Mouse (Mus musculus) CD4-positive, CD25-positive, alpha-beta regulatory T cell, adult 2 months (primary cell): ENCODE results near the gene Zdhhc7.

Source experiments
- DNase-seq: peaks from one replicate; pipeline ENCODE4 v3.0.0-alpha.2; 2012; ENCODE audit warnings: low read depth, low spot score

Gene Zdhhc7

DNA sequence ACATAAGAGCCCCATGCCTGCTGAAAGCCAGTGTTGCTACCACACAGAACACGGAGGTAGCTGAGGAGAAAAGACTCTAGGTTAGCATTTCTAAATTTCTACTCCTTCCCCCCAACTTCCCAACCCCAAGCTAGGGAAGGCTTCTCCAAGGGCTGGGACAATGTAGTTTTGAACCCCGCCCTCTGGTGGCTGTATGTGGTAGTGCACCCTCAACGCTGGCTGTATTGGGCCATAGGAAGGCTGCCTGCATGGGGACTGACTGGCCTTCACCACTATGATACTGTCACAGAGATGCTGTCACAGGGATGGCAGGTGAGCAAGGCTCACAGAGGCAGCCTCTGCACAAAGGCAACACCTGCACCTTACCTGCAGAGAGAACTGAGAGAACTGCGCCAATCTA is 29.6 kb downstream of the Zdhhc7 start:
- peak; percentile 81 for DNase-seq

DNA sequence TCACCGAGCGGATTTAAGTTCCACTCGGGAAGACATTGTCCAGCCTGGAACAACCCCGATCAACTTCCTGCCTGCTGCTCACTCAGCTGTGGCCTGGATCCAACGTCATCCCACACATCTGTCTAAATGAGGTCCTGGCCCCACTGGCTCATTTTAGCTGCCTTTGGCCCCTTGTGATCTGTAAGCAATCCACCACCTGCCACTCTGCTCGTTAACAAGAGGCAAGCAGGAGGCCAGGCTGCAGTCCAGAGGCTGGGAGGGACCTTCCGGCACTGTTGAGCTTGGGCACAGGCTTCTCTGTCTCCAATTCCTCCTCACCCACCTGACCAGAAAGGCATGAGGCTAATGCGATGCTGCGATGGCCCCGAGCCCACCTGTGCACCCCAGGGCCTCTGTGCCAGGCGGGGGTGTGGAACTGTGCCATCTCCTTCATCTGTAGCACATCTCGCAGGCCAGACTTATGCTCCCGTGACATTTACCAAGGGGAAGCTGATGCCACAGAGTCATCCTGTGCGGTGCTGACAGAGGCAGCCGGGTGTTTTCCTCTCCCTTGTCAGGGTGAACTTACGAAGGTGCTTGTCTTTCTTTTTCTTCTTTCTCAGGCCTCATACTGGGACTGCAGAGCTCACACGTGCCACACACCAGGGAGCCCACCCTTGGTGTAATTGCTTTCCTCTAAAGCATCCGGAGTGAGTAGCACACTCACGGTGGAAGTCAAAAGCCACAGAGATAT is 33.2 kb downstream of the Zdhhc7 start:
- peak; percentile 68 for DNase-seq

DNA sequence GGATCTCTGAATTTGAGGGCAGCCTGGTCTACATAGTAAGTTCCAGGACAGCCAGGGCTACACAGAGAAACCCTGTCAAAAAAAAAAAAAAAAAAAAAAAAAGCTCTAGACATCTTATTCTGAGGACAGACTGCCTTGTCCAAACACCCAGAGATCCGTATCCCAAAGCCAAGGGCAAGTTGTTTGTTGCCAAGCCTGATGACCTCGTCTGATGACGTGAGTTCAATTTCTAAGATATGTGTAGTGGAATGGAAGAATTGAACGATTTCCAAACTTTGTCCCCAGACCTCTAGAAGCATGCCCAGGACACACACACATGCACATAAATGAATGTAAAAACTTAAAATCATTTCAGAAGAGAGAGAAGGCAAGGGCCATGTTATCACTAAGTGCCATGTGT is 35.1 kb downstream of the Zdhhc7 start:
- no peak for DNase-seq

DNA sequence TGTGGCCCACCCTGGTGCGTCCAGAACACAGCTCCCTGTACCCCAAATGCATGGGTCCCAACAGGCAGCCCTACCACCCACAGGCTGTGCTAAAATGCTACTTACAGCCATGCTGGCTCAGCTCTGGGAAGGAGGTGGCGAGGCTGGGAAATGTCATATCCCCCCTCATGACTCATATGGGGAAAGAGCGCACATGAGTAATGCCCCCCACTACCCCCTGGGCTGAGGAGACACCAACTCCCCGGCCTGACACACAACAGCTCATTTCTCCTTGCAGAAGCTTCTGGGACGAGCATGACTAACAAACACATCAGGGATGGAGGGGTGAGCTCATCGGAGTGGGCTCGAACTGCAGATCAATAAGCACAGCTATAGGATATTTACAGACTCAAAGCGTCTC is 35.7 kb downstream of the Zdhhc7 start:
- no peak for DNase-seq

DNA sequence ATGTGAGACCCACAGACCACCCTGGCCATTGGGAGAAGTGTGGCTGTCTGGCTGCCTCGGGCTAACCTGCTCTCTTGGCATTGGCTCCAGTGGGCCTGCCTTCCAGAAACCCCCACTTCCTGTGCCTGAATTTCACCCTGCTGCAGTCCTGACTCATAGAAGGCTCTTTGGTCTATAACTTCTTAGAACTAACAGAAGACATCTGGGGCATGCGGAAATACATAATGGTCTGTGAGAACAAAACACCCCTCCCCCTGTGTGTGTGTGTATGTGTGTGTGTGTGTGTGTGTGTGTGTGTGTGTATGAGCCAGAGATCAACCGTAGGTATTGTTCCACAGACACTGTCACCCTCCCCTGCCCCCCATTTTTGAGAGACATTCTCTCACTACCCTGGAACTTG is 38.0 kb downstream of the Zdhhc7 start:
- peak; percentile 74 for DNase-seq

DNA sequence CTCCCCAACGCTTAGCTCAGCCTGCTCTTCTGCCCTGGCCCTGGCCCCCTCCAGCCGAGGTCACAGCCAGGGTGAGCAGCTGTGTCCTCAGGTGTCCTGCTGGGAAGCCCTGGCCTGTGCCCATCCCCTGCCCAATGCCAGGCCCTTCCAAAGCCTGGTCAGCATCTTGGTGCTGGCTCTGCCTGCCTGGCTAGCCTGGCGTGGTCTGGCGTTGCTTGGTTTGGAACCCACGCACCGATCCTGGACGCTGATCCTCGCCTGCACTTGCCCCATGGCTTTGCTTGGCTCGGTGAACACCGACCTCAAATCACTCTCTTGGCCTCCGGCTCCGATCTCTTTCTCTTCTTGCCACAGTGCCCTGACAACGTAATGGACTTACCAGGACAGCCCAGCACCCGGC is 38.5 kb downstream of the Zdhhc7 start:
- no peak for DNase-seq

DNA sequence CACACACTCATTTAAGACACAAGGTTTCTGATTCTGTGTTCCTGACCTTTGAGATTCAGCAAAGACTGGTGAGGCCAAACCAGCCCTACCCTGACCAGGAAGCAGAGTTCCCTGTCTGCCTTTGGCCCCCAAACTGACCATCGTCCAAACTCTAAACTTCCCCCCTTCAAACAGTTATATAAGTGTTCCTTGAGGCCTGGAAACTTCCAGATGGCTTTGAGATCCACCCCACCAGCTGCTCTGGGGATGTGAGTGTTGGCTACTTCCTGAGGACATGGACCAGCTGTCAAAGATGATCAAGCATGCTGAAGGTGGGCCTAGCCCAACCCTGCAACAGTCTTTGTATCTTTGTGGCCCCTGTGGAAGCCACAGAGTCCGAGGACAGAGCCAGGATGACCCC is 44.2 kb downstream of the Zdhhc7 start:
- no peak for DNase-seq

DNA sequence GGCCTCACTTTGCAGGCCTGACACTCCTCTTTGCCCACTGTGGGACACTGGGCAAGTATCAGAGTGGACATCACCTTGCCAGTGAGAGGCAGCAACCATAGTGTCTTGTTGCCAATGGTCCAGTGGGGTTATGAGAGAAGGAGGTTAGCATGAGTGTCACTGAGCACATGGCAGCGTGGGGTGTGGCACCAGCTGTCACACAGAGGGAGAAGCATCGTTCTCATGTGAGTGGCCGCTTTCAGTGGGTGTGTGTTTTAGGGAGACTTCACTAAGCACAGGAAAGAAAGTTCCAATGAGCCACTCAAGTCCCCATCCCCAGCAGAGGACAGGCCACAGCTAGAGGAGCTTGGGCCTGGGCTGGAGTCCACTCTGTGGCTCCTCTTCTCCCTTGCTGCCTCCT is 46.4 kb downstream of the Zdhhc7 start:
- no peak for DNase-seq

DNA sequence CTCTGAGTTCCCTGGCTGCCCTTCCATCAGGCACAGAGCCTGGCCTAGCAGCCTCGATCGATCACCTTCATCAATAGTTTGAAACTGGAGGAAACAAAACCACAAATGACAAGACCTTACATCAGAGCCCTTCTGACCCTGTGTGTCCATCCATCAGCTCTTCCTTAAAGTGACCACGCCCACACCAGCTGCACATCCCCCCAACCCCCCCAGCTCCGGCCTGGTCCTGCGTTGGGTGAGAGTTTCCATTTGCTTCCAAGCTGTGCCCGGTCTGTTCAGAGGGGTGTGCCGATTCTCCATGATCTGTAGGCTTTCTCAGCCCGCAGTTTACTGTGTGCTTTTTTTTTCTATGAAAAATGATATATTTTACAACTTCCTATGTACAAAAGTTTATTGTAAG is 49.0 kb downstream of the Zdhhc7 start:
- no peak for DNase-seq

DNA sequence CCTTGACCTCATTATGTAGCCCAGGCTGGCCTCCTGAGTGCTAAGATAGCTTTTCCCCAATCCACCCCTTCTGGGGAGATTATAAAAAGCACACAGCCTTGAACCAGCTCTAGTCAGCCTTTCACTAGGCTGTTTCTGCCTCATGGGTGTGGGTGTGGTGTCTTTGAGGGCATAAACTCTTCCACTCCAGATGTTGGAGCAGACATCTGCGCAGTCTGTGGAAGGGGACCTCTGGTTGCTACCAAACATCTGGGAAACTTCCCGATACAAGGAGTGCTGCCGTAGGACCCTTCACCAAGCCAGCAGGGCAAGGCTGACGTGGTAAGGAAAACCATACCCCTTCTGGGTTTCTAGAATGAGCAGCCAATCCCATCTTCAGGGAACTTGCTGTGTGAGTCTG is 49.4 kb downstream of the Zdhhc7 start:
- DNase-seq, result no peak

DNA sequence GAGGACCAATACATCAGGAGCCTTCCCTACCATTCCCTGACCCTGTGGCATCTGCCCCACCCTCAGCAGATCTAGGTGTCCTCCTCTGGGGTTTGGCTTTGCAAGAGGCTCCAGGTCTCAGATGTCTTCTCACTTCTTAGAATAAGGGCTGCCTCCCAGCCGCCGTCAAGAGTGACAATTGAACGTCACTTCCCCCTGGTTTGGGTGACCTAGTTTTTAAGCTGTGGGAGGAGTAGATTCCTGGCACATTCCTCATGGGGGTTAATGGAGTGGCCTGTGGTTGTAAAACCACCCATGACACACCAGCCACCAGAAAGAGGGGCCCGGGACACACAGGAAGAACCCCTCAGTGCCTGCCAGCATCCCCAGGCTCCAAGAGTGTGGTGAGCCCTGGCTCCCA is 50.3 kb downstream of the Zdhhc7 start:
- DNase-seq, result peak; percentile 42

DNA sequence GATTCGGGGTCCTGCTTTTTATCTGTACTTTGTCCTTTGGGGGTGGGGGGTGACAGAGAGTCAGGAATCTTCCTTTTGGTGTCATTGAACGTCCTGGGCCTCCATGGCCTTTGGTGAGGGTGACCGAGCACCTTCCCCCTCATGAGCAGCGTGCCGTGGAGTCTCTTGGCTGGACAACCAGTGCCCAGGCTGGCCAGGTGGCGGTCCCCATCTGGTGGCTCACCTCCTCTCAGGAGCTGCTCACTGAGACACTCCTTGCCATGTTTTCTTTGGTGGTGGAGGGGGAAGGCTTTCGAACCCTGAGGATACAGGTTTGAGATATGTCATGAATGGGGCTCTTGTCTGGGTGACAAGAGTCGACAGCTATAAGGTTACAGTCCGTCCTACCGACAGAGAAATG is 50.9 kb downstream of the Zdhhc7 start:
- DNase-seq, result no peak

DNA sequence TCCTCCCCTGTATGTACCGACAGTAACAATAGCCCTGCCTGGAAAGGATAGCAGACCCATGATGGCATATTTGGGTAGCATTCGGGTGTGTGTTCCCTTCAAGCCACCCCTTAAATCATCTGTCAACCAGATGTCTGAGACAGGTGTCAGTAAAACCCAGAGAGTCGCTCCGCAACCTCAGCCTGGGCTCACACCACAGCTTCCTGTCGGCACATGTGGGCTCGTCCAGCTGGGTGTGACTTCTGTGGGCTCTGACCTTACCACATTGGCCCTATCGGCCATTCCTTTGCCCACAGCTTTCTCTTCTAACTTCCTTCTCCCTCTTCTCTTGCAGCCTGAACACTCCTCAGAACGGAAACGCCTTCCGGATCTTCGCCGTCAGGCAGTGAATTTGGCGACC is 51.3 kb downstream of the Zdhhc7 start:
- peak; percentile 53 for DNase-seq

DNA sequence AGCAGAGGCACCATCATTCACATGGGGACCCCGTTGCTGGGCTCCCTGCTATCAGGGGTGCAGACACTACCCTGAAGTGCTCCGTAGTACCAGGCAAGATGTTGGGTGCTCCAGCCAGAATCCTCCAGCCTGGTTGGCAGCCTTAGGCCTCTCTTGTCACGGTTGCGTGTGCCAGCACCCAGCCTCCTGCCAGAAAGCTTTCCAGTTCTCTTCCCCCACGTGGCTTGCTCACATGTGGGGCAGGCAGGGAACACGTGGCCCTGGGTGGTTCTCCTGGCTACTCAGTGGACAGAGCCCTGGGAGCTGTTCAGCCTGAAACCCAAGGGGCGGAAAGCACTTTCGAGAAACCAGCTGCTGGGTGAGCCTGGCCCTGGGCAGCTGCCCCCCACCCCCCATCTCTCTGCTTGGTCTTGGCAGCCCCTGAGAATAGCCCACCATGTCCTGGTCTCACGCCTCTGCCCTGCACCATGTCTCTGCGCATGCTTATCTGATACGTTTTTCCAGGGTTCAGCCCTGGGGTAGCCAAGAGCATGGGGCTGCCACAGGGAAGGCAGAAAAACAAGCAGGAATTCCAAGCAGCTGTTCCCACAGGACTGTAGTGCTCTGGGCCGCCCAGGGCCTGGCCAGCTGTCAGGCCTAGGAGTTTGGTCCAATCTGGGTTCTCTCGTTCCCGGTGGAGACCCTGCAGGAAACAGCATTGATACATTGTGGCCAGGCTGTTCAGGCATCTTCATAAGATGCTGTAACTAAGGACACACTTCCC is 54.8 kb downstream of the Zdhhc7 start:
- DNase-seq, result no peak

DNA sequence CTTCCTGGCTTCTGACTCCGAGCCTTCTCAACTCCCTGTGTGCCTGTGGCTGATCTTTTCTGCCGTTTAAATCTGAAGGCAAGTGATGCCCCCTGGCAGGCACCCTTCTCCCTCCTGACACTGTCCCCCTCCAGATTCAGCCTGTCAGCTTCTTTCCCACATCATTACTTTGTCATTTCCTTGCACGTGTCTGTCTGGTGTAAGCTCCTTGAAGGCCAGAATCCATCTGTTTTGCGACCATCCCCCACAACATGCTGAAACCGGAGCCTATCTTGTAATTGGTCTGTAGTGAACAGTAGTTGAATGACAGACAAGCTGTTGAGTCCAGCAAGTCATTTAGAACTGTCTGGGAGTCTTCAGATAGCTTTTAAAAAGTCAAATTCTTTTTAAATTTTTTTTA is 55.8 kb downstream of the Zdhhc7 start:
- no peak for DNase-seq

DNA sequence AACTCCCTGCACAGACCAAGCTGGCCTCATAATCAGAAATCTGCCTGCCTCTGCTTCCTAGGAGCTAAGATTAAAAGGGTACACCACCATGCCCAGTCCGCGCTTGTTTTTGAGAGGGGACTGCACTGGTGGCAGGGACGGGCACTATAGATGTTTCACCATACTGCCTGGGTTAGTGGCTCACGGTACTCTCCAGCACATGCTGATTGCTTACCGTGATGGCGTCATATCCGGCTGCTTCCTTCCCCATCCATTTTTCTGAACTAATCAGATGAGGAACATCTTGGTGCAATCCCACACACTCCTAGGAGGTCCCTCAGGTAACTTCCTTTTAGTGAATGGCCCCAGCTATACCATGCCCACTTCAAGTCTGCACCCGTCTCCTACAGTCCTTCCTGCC is 56.4 kb downstream of the Zdhhc7 start:
- DNase-seq, result no peak

DNA sequence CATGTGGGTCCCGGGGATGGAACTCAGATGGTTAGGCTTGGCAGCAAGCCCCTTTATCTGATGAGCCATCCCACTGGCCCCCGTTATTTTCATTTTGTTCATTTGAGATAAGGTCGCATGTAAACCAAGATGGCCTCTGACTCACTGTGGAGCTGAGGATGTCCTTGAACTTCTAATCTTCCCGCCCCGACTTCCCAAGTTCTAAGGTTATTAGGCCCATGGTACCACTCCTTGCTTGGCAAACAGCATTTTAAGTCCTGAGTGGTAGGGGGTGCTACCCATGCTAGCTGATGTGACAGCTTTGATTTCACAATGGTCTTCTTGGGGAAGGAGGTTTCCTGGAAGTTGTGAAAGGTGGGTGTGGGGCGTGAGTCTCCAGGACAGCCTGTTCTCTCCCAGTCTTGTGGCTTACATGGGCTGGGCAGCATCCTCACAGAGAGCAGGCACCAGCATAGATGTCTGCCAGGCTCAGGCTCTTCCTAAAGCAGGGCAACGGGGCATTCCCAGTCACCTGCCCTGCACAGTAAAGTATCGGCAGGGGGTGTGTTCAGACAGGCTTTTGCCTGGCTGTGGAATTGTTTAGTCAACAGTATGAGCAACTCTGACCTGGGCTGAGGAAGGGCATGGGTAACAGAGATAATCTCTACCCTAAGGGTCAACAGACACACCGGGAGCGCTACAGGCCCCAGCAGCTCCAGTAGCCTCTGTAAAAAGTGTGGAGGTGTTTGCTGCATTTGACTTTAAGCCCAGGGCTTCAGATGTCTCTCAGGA is 58.6 kb downstream of the Zdhhc7 start:
- DNase-seq, result no peak

DNA sequence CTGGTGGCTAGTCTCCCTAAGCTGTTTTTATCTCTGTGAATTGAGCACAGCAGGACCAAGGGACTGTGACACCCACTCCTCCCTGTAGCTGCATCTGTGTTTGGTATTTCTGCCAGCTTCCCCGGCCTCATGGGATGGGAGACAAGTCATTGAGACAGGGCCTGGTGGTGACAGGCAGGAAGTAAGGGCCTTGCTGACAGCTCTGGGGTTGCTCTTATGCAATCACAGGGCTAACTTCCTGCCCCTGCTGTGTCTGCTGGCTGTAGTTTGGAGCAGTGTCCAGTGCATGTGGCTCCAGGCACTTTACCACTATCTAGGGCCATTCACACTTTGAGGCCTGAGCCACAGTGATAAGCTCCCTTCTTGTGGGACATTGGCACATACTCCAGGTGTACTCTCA is 60.4 kb downstream of the Zdhhc7 start:
- no peak for DNase-seq

DNA sequence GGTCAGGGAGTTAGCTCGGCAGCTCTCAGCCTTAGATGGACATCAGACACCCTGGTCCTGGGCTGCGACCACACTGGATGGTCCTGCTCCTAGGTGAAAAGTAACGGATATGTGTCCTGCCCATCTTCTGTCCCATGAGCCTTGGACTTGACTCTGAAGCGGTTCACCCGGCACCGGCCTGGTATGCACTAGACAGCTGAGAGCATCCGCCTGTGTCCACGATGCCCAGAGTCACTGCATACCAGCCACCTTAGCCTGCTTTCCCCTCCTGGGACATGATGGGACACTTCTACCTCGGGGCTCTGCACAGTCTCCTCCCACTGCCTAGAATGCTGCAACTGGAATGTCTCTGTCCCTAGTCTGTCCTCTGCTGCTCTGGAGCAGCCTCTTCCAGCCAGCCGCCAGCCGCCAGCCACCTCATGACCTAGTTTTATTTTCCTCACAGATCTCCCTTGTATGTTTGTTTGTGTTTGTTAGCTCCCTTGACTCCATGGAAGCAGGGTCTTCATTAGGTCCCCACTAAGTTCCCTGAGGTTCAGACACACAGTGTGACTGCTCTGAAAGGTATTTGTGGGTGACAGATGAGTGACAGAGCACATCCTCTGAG is 61.9 kb downstream of the Zdhhc7 start:
- no peak for DNase-seq

DNA sequence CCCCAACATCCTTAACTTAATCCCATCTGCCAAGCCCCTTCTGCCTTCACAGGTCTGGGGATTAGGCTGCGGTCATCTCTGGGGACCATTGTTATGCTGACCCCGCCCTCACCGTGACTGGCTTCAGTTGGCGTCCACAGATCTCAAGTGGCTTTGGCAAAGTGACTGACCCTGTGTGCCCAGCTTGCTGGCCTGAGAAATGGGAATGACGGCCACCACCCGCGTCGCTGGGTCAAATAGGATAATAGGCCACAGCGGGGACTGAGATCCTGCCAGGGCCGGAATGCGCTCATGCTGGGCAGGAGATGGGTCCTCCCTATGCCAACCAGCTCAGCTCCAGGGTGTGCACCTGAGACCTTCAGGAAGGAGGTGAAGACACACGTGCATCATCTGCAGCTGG is 62.5 kb downstream of the Zdhhc7 start:
- no peak for DNase-seq

DNA sequence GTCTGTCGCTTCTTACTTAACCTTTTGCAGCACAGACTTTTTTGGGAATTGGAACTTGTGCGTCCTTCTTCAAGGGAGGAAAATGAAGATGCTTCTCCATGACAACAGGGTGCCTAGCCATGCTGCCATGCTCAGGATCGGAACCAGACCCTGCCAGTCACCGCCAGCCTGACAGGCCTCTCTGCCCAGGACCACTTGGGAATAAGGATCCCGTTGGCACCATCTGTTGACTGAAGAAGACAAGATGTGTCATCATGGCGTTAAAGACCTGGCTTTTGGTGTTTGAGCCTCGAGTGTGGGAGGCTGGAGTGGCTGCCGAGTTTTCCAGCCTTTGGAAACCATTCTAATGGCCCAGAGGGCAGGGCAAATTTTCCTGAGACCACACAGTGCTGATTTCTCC is 63.7 kb downstream of the Zdhhc7 start:
- DNase-seq, result no peak

DNA sequence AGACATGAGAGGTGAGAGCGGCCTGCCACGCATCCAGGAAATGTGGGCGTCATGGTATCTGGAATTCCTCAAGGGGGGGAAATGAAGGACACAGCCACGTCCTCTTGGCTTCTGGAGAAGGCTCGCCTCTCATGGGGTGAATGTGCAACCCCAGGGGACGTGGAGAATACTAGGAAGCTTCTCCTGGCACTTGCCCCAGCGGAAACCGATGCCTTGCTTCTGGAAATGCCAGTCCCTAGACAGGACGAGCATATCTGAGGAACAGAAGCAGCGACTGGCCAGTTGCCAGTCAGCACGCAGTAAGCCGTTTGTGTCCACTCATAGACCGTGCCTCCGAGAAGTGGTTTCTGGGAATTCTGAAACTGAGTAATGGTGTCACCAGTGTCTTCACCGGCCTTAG is 64.1 kb downstream of the Zdhhc7 start:
- no peak for DNase-seq
